Mouse (Mus musculus): ENCODE results near the gene Umps. TPM values are rescaled to one million over a fixed set of nuclear protein-coding genes. Genes with fewer than 3 reads are reported as not detected.
A peak's percentile ranks its signal among the peaks of the same experiment; 100 is the strongest.

The Umps gene
- polyA plus RNA-seq, 1 experiment from 2014 or later = 32.9 TPM

GRCm38 (mm10) chr16:33928788-33929462 lies 37.9 kb downstream of the Umps start:
- H3K4me2 ChIP-seq = peak overlapping the region; percentile 47
- no peak for ATAC-seq (ENCODE audit: extremely low read depth, insufficient number of reproducible peaks, low FRiP score, low TSS enrichment)
- peaks cover 77% of the 10 kb centered on the region for H3K4me1 ChIP-seq
- H3K9me3 ChIP-seq = no peaks in the 10 kb centered on the region
- H3K27ac ChIP-seq (replicated peaks) = peak overlapping the region; percentile 91
- peak overlapping the region; percentile 3; the same call in 1 of the 2 replicates for H3K4me3 ChIP-seq
- WGBS = 22% methylated on average over 9 of the region's 9 CpGs
- H3K27me3 ChIP-seq (replicated peaks) = no peaks in the 10 kb centered on the region
- H3K9ac ChIP-seq = 0 out of 2 replicates have a peak overlapping the region, but pooled peaks have one; percentile 30
- H3K36me3 ChIP-seq = peaks cover 9% of the 10 kb centered on the region

- Histone ChIP-seq H3K9ac (no peak overlapping the region), H3K27me3 (replicated peaks) (no peaks in the 10 kb centered on the region), H3K27ac (replicated peaks) (0 out of 2 replicates have a peak overlapping the region, but pooled peaks have one; percentile 91), H3K9me3 (no peaks in the 10 kb centered on the region), H3K4me1 (peaks cover 77% of the 10 kb centered on the region), H3K4me2 (no peak overlapping the region), H3K36me3 (peaks cover 10% of the 10 kb centered on the region), H3K4me3 (no peak overlapping the region)
- WGBS = 59% methylated on average over 6 of the region's 6 CpGs
- ATAC-seq (ENCODE audit: extremely low read depth, insufficient number of reproducible peaks, low FRiP score, low TSS enrichment) = no peak
These were observed 39.5 kb downstream of the Umps start for GRCm38 (mm10) chr16:33927263-33927824.

GRCm38 (mm10) chr16:33923758-33924157 lies 43.1 kb downstream of the Umps start:
- Histone ChIP-seq H3K4me3 (no peak overlapping the region), H3K36me3 (peaks cover 27% of the 10 kb centered on the region), H3K4me1 (peaks cover 62% of the 10 kb centered on the region), H3K9me3 (no peaks in the 10 kb centered on the region), H3K27me3 (replicated peaks) (no peaks in the 10 kb centered on the region), H3K4me2 (no peak overlapping the region), H3K9ac (0 out of 2 replicates have a peak overlapping the region, but pooled peaks have one; percentile 14), H3K27ac (replicated peaks) (0 out of 2 replicates have a peak overlapping the region, but pooled peaks have one; percentile 81)
- no peak for ATAC-seq (ENCODE audit: extremely low read depth, insufficient number of reproducible peaks, low FRiP score, low TSS enrichment)
- 38% methylated on average over 8 of the region's 8 CpGs for WGBS

- Histone ChIP-seq H3K4me2 (no peak overlapping the region; the same call in 1 of the 2 replicates), H3K9me3 (no peaks in the 10 kb centered on the region), H3K4me3 (no peak overlapping the region), H3K36me3 (peaks cover 27% of the 10 kb centered on the region), H3K27me3 (replicated peaks) (no peaks in the 10 kb centered on the region), H3K4me1 (peaks cover 58% of the 10 kb centered on the region), H3K27ac (replicated peaks) (peak overlapping the region; percentile 81), H3K9ac (peak overlapping the region; percentile 55; the same call in 1 of the 2 replicates)
- 40% methylated on average over 5 of the region's 5 CpGs for WGBS
- no peak for ATAC-seq (ENCODE audit: extremely low read depth, insufficient number of reproducible peaks, low FRiP score, low TSS enrichment)
These were observed 43.9 kb downstream of the Umps start for GRCm38 (mm10) chr16:33923001-33923316.

DNA sequence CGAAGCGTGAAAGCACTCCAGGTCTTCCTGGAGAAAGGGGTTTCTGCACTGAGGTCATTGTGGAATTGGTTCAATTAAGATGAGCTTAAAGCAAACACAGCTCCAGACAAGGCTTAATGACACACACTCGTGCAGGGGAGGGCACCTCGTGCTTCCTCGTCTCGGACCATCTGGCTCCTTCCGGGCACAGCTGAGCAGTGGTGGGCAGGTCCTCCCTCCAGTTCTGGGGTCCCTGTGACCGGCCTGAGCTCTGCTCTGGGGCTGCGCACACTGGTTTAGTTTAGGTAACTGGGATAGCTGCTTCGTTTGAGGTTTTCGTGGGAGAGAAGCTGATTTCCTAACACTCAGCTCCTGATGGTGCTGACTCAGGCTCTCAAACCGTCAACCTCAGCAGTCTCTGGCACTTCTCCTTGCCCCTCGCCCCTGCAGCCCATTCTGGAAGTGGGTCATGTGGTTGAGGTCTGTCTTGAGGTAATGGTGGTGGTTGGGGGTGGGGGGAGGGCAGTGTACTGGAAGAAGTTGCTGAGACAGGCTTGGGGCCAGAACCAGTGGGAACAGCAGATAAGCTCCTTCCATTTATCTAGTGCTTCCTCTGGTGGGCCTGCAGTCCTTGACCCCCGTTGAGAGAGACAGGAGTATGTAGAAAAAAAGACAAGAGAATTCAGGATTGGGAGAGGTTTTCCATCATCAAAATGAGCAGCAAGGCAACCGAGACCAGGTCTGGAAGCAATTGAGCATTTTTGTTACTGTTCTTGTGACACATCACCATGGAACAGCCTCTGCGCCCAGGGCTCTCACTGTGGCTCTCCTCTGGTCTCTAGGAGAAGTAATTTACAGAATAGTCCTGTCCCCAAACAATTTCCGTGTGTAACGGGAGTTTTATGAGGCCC lies 44.5 kb downstream of the Umps start:
- Histone ChIP-seq H3K9me3 (no peaks in the 10 kb centered on the region), H3K4me3 (no peak overlapping the region), H3K4me1 (peaks cover 58% of the 10 kb centered on the region), H3K27ac (replicated peaks) (peak overlapping the region; percentile 81), H3K9ac (peak overlapping the region; percentile 55), H3K4me2 (peak overlapping the region; percentile 11; the same call in 1 of the 2 replicates), H3K27me3 (replicated peaks) (no peaks in the 10 kb centered on the region), H3K36me3 (peaks cover 27% of the 10 kb centered on the region)
- no peak for ATAC-seq (ENCODE audit: extremely low read depth, insufficient number of reproducible peaks, low FRiP score, low TSS enrichment)
- WGBS = 31% methylated on average over 18 of the region's 18 CpGs

DNA sequence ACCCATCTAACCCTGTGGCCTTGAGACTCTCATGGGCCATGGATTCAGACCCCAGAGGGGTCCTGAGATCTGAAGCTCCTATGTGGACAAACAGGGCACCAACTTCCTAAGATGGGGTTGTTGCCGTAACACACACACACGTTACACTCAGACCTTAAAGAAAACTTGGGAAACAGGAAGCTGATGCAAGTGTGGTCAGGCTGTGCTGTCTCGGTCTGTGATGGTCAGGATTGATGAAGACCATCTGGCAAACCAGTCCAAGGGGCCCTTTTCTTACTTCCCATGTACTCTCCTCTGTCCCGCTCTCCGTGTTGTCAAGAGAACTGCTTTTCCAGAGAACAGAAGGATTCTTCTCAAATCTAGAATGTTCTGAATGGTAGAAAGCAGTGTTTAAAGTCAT lies 45.3 kb downstream of the Umps start:
- no peaks in the 10 kb centered on the region for H3K9me3 ChIP-seq
- peaks cover 58% of the 10 kb centered on the region for H3K4me1 ChIP-seq
- peaks cover 27% of the 10 kb centered on the region for H3K36me3 ChIP-seq
- H3K27me3 ChIP-seq (replicated peaks) = no peaks in the 10 kb centered on the region
- whole genome bisulfite sequencing = 68% methylated on average over 5 of the region's 5 CpGs
- H3K9ac ChIP-seq = peak overlapping the region; percentile 55; the same call in 1 of the 2 replicates
- ATAC-seq (ENCODE audit: extremely low read depth, insufficient number of reproducible peaks, low FRiP score, low TSS enrichment) = no peak
- no peak overlapping the region for H3K4me2 ChIP-seq
- no peak overlapping the region for H3K4me3 ChIP-seq
- peak overlapping the region; percentile 81 for H3K27ac ChIP-seq (replicated peaks)

DNA sequence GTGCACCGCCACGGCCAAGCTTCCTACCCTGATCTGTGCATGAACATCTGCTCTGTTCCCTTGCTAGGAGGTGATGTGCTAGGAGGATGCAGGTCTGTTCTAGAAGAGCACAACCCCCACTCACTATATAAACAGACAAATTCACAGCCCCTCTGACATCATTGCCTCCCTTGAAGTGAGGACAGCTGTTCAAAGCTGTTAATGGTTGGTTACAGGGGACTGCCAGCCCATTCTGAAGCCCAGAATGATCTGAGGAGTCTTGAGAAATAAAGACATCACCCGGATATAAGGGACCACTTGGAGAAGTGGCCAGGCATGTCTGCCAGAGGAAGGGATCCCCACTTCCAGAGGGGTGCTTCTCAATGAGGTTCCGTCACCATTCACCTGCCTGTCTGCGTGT lies 48.9 kb downstream of the Umps start:
- H3K36me3 ChIP-seq = peaks cover 33% of the 10 kb centered on the region
- no peak overlapping the region for H3K4me2 ChIP-seq
- no peak overlapping the region for H3K4me3 ChIP-seq
- ATAC-seq (ENCODE audit: extremely low read depth, insufficient number of reproducible peaks, low FRiP score, low TSS enrichment) = no peak
- 66% methylated on average over 5 of the region's 5 CpGs for WGBS
- H3K4me1 ChIP-seq = peaks cover 66% of the 10 kb centered on the region
- H3K9me3 ChIP-seq = no peaks in the 10 kb centered on the region
- peak overlapping the region; percentile 37; the same call in 1 of the 2 replicates for H3K9ac ChIP-seq
- no peaks in the 10 kb centered on the region for H3K27me3 ChIP-seq (replicated peaks)
- peak overlapping the region; percentile 81 for H3K27ac ChIP-seq (replicated peaks)

GRCm38 (mm10) chr16:33917390-33917789 lies 49.4 kb downstream of the Umps start:
- Histone ChIP-seq H3K27ac (replicated peaks) (peak overlapping the region; percentile 81), H3K9me3 (no peaks in the 10 kb centered on the region), H3K36me3 (peaks cover 37% of the 10 kb centered on the region), H3K9ac (peak overlapping the region; percentile 37; the same call in 1 of the 2 replicates), H3K4me3 (no peak overlapping the region), H3K4me1 (peaks cover 63% of the 10 kb centered on the region), H3K27me3 (replicated peaks) (no peaks in the 10 kb centered on the region), H3K4me2 (no peak overlapping the region)
- ATAC-seq (ENCODE audit: extremely low read depth, insufficient number of reproducible peaks, low FRiP score, low TSS enrichment) = no peak
- 36% methylated on average over 5 of the region's 5 CpGs for WGBS

GRCm38 (mm10) chr16:33916473-33917251 lies 50.2 kb downstream of the Umps start:
- H3K4me1 ChIP-seq = peaks cover 55% of the 10 kb centered on the region
- ATAC-seq (ENCODE audit: extremely low read depth, insufficient number of reproducible peaks, low FRiP score, low TSS enrichment) = peak; percentile 35; the same call in 1 of the 2 replicates
- no peak overlapping the region for H3K4me3 ChIP-seq
- no peaks in the 10 kb centered on the region for H3K9me3 ChIP-seq
- peaks cover 44% of the 10 kb centered on the region for H3K36me3 ChIP-seq
- WGBS = 23% methylated on average over 12 of the region's 12 CpGs
- 0 out of 2 replicates have a peak overlapping the region, but pooled peaks have one; percentile 29 for H3K9ac ChIP-seq
- peak overlapping the region; percentile 81 for H3K27ac ChIP-seq (replicated peaks)
- H3K27me3 ChIP-seq (replicated peaks) = no peaks in the 10 kb centered on the region
- peak overlapping the region; percentile 20; the same call in 1 of the 2 replicates for H3K4me2 ChIP-seq

DNA sequence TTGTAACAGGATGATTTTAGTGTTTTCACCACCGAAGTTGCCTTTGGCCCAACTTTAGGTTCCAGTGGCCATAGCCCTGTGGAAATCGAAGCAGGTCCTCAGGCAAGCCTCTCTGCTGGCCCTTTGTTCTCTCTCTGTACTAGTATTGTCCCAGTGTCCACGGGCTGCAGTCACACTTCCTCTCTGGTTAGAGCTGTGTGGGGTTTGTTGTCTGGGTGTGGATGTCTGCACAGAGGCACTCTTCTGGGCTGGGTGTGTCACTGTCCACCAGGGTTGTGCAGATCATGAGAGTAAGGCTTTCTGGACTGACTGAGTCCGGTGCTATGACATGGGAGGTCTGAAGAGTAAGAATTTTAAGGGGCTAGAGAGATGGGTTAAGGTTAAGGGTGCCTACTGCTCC lies 51.8 kb downstream of the Umps start:
- H3K27me3 ChIP-seq (replicated peaks) = no peaks in the 10 kb centered on the region
- no peak for ATAC-seq (ENCODE audit: extremely low read depth, insufficient number of reproducible peaks, low FRiP score, low TSS enrichment)
- no peaks in the 10 kb centered on the region for H3K9me3 ChIP-seq
- peaks cover 46% of the 10 kb centered on the region for H3K36me3 ChIP-seq
- peaks cover 45% of the 10 kb centered on the region for H3K4me1 ChIP-seq
- no peak overlapping the region for H3K27ac ChIP-seq (replicated peaks)
- H3K9ac ChIP-seq = no peak overlapping the region
- WGBS = 67% methylated on average over 4 of the region's 4 CpGs
- H3K4me2 ChIP-seq = no peak overlapping the region
- no peak overlapping the region for H3K4me3 ChIP-seq
